In genomic region chr5:104115118-104115517, GRCm38 (mm10) we compare ENCODE assay signal across 10 mouse cellular contexts. TPM values are rescaled to one million over a fixed set of nuclear protein-coding genes. Genes with fewer than 3 reads are reported as not detected.
DNase-seq lines count a peak whose midpoint lies in the region; ATAC-seq and TF ChIP-seq lines count a peak whose summit lies in the region.
"Had no signal": no experiment of that assay in that cellular context is flagged by ENCODE, and none has a peak within 500 bp of the region (broad histone marks: within the 10 kb centered on the region; RNA-seq: fewer than 3 reads in every experiment).

No protein-coding gene starts in this region.

- H3K4me2 ChIP-seq in lung, embryonic 15.5 days: peak overlapping the region; percentile 27

- ATAC-seq in lung, embryonic 15.5 days (ENCODE audit: borderline replicate concordance, extremely low read depth, low FRiP score, low TSS enrichment): 0 out of 2 replicates have a peak, but pooled peaks have one; percentile 36
- ATAC-seq in erythroblast, adult 5-6 weeks (replicated peaks; ENCODE audit: low FRiP score, poor library complexity, severe bottlenecking): no peak

- WGBS in lung, embryonic 15.5 days: 23% methylated on average over 14 of the region's 14 CpGs

- H3K27me3 ChIP-seq in lung, embryonic 15.5 days: no peaks in the 10 kb centered on the region

- no peak overlapping the region for H3K4me3 ChIP-seq in lung, embryonic 15.5 days
- H3K4me3 ChIP-seq: megakaryocyte, embryonic 14.5 days had no signal

- H3K27ac ChIP-seq in lung, embryonic 15.5 days: peak overlapping the region; percentile 92

- no peaks in the 10 kb centered on the region for H3K36me3 ChIP-seq in lung, embryonic 15.5 days
- H3K36me3 ChIP-seq: G1E had no signal

- TF ChIP-seq CTCF in brain, embryonic 14.5 days (IDR thresholded peaks at IDR 0.05; ENCODE audit: borderline replicate concordance, extremely low read depth, insufficient read depth, insufficient read length): no peak

- H3K4me1 ChIP-seq in lung, embryonic 15.5 days: peaks cover 34% of the 10 kb centered on the region

- DNase-seq in layer of hippocampus, adult 11-12 months (ENCODE audit: low spot score): peak; percentile 43
- no peak for DNase-seq in layer of hippocampus, postnatal 14 days (ENCODE audit: low spot score in 2 of 2)
- DNase-seq in brain, embryonic 14.5 days (ENCODE audit: low read depth): peak; percentile 83
- peak; percentile 88 to 90 for DNase-seq in heart, adult 9 months (ENCODE audit: low spot score in 2 of 2)
- DNase-seq in kidney, adult 8-10 months: peak; percentile 69 to 71
- no peak for DNase-seq in adipocyte (ENCODE audit: low spot score)

- no peaks in the 10 kb centered on the region for H3K9me3 ChIP-seq in lung, embryonic 15.5 days
- H3K9me3 ChIP-seq: megakaryocyte, embryonic 14.5 days had no signal

- no peak overlapping the region for H3K9ac ChIP-seq in lung, embryonic 15.5 days

- TF ChIP-seq POLR2A in brain, embryonic 14.5 days (IDR thresholded peaks at IDR 0.05; ENCODE audit: borderline replicate concordance, extremely low read depth, insufficient read depth, insufficient read length, poor library complexity, severe bottlenecking): no peak

RNA-seq across cellular contexts. Expression of gene Sparcl1, which starts 1.6 kb away (rescaled TPM):
- 1,000 to 10,000 TPM; 1,351 to 1,429 TPM for total RNA-seq in layer of hippocampus, postnatal 14 days (2021)
- polyA plus RNA-seq in brain, embryonic 14.5 days (2012; rRNA removed): 75.9 and 150 TPM in 2 replicates
- 343 and 369 TPM in 2 replicates for polyA plus RNA-seq in lung, embryonic 15.5 days (2015; fragmentation: Nextera tagmentation; extraction: Ambion mirVana)
- not detected in 2 replicates for total RNA-seq in erythroblast, adult 5-6 weeks (2015; ENCODE audit: low replicate concordance)
- 0.85 TPM in 1 of 2 replicates, not detected in the other for total RNA-seq in erythroblast, adult 5-6 weeks (2017; ENCODE audit: low replicate concordance)
- total RNA-seq: G1E had no signal
- polyA plus RNA-seq: G1E had no signal

RNA-seq across cellular contexts. Expression of gene Gm17660, which starts 37.7 kb away (rescaled TPM):
- not detected for total RNA-seq in layer of hippocampus, postnatal 14 days (2021)
- not detected in 2 replicates for polyA plus RNA-seq in brain, embryonic 14.5 days (2012; rRNA removed)
- polyA plus RNA-seq in lung, embryonic 15.5 days (2015; fragmentation: Nextera tagmentation; extraction: Ambion mirVana): 0.42 TPM in 1 of 2 replicates, not detected in the other
- total RNA-seq in erythroblast, adult 5-6 weeks (2015; ENCODE audit: low replicate concordance): not detected in 2 replicates
- not detected in 2 replicates for total RNA-seq in erythroblast, adult 5-6 weeks (2017; ENCODE audit: low replicate concordance)
- total RNA-seq: G1E had no signal
- polyA plus RNA-seq: G1E had no signal

RNA-seq across cellular contexts. Expression of gene Dspp, which starts 55.4 kb away (rescaled TPM):
- total RNA-seq in layer of hippocampus, postnatal 14 days (2021): not detected
- polyA plus RNA-seq in brain, embryonic 14.5 days (2012; rRNA removed): not detected in 2 replicates
- polyA plus RNA-seq in lung, embryonic 15.5 days (2015; fragmentation: Nextera tagmentation; extraction: Ambion mirVana): 0.04 TPM in 1 of 2 replicates, not detected in the other
- total RNA-seq in erythroblast, adult 5-6 weeks (2015; ENCODE audit: low replicate concordance): not detected in 2 replicates
- total RNA-seq in erythroblast, adult 5-6 weeks (2017; ENCODE audit: low replicate concordance): not detected in 2 replicates
- polyA plus RNA-seq: G1E had no signal

Comparison
In these comparisons a context has a peak if more than half of its experiments do, and no peak if none do; other contexts are left out.
1. DNase-seq: peak in layer of hippocampus, adult 11-12 months (single experiment), brain, embryonic 14.5 days (single experiment), heart, adult 9 months (2 of 2) and kidney, adult 8-10 months (2 of 2); none in layer of hippocampus, postnatal 14 days (0 of 2) and adipocyte (single experiment).
2. RNA of gene Sparcl1, which starts 1.6 kb away (total RNA-seq): 1,351 to 1,429 TPM in layer of hippocampus, postnatal 14 days; 0.85 TPM in erythroblast, adult 5-6 weeks; every median in the first group is over 100 times any median in the second.